Mouse (Mus musculus): ENCODE measurements around the gene Utp4. TPM values are rescaled to one million over a fixed set of nuclear protein-coding genes. Genes with fewer than 3 reads are reported as not detected.

Utp4 gene
- polyA plus RNA-seq, 1 experiment = 36.6 TPM

DNA sequence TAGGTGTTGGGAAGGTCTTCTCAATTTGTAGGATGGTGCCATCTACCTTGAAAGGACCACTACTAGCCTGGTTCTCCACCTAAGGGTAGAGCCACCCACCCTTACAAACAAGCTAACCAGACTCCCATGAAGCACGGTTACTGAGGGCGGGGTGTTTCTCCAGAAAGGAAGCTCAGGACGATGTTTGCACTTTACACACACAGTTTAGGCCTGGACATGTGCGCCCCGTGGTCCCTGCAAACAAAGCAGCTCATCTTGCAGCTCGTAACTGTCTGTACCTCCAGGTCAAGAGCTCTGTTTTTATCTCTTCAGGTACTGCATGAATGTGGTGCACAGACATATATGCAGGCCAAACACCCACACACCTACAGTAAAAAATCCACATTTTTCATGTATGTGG is 13.2 kb downstream of the Utp4 start:
- no peak for TF ChIP-seq POLR2A (IDR thresholded peaks at IDR 0.05; ENCODE audit: control insufficient read depth, extremely low read depth, insufficient read depth, low read length, poor library complexity)
- TF ChIP-seq CTCF (IDR thresholded peaks at IDR 0.05; ENCODE audit: borderline replicate concordance, control insufficient read depth, extremely low read depth, insufficient read depth, low read length, poor library complexity) = no peak
- DNase-seq = no peak
- H3K4me1 ChIP-seq (replicated peaks; ENCODE audit: control insufficient read depth, insufficient read depth, low read length) = peaks cover 4% of the 10 kb centered on the region; the same call in 1 of the 2 replicates
- no peak overlapping the region for H3K4me3 ChIP-seq (ENCODE audit: control insufficient read depth, insufficient read depth, low read length)
- WGBS = 98% methylated on average over 6 of the region's 6 CpGs
- peaks cover 45% of the 10 kb centered on the region for H3K36me3 ChIP-seq (ENCODE audit: control insufficient read depth, insufficient read depth, low read length)
- H3K27me3 ChIP-seq (ENCODE audit: control insufficient read depth, insufficient read depth, low read length) = no peaks in the 10 kb centered on the region
- no peak overlapping the region; the same call in 1 of the 2 replicates for H3K27ac ChIP-seq (ENCODE audit: control insufficient read depth, insufficient read depth, low read length)

DNA sequence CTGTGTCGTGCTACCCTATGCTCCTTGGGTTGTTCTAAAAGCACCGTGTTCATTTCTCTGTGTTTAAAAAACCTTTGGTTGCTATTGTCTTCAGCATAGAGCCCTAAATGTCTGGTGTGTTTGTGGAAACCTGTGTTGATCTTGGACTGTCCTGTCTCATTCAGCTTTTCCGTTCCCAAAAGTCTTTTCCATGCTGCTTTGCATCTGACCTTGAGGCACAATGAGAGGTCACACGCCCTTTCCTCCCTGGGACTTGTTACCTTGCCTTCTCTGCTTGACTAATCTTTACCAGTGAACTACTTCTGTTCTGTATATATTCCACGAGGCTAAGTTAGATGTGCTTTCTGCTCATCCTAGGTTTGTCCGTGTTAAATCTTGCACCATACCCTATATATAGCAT is 14.0 kb downstream of the Utp4 start:
- no peak for TF ChIP-seq CTCF (IDR thresholded peaks at IDR 0.05; ENCODE audit: borderline replicate concordance, control insufficient read depth, extremely low read depth, insufficient read depth, low read length, poor library complexity)
- no peak for TF ChIP-seq POLR2A (IDR thresholded peaks at IDR 0.05; ENCODE audit: control insufficient read depth, extremely low read depth, insufficient read depth, low read length, poor library complexity)
- H3K36me3 ChIP-seq (ENCODE audit: control insufficient read depth, insufficient read depth, low read length) = peaks cover 47% of the 10 kb centered on the region

DNA sequence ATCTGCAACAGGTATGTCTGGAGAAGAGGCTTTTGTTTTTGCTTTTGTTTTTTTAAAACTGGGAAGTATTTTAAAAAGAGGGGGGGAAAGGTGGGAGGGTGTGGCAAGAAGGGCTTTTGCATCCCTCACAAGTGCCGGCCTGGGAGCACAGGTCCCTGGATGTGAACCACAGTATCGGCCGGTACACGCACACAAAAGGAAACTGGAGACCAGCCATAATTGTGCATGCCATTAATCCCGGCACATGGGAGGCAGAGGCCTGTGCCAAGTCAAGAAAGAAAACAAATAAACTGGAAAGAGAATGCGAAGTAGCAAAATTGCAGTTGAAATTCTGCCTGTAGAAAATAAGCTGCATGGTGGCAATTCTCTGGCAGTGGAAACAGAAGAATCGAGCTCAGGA is 14.9 kb downstream of the Utp4 start:
- Histone ChIP-seq H3K27me3 (ENCODE audit: control insufficient read depth, insufficient read depth, low read length) (no peaks in the 10 kb centered on the region), H3K4me1 (replicated peaks; ENCODE audit: control insufficient read depth, insufficient read depth, low read length) (no peaks in the 10 kb centered on the region), H3K36me3 (ENCODE audit: control insufficient read depth, insufficient read depth, low read length) (peaks cover 45% of the 10 kb centered on the region), H3K27ac (ENCODE audit: control insufficient read depth, insufficient read depth, low read length) (no peak overlapping the region), H3K4me3 (ENCODE audit: control insufficient read depth, insufficient read depth, low read length) (no peak overlapping the region)
- no peak for TF ChIP-seq CTCF (IDR thresholded peaks at IDR 0.05; ENCODE audit: borderline replicate concordance, control insufficient read depth, extremely low read depth, insufficient read depth, low read length, poor library complexity)
- no peak for TF ChIP-seq POLR2A (IDR thresholded peaks at IDR 0.05; ENCODE audit: control insufficient read depth, extremely low read depth, insufficient read depth, low read length, poor library complexity)
- DNase-seq = no peak
- WGBS = 95% methylated on average over 7 of the region's 7 CpGs

More for the DNA sequence above, 14.0 kb downstream of the Utp4 start:
- Histone ChIP-seq H3K4me1 (replicated peaks; ENCODE audit: control insufficient read depth, insufficient read depth, low read length) (peaks cover under 1% of the 10 kb centered on the region; the same call in 1 of the 2 replicates), H3K4me3 (ENCODE audit: control insufficient read depth, insufficient read depth, low read length) (no peak overlapping the region), H3K27me3 (ENCODE audit: control insufficient read depth, insufficient read depth, low read length) (no peaks in the 10 kb centered on the region), H3K27ac (ENCODE audit: control insufficient read depth, insufficient read depth, low read length) (no peak overlapping the region)
- WGBS = 95% methylated on average over 6 of the region's 6 CpGs
- DNase-seq = no peak

DNA sequence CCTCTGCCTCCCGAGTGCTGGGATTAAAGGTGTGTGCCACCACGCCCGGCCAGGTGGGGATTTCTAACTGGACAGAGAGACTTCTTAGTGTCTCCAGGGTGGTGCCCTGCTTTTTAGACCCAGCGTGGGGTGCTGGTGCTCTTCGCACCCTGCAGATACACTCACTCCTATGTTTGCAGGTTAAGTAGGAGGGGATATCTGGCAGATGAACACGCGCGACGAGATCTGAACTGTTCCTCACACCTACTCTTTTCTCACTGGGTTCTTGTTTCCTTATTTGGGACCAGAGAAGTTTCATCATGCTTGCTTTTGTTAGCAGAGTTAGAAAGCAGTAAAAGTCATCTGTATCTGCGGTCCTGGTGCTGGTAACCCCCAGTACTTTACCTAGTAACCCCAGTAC is 20.2 kb downstream of the Utp4 start:
- TF ChIP-seq POLR2A (IDR thresholded peaks at IDR 0.05; ENCODE audit: control insufficient read depth, extremely low read depth, insufficient read depth, low read length, poor library complexity) (no peak), CTCF (IDR thresholded peaks at IDR 0.05; ENCODE audit: borderline replicate concordance, control insufficient read depth, extremely low read depth, insufficient read depth, low read length, poor library complexity) (no peak)
- Histone ChIP-seq H3K4me1 (replicated peaks; ENCODE audit: control insufficient read depth, insufficient read depth, low read length) (no peaks in the 10 kb centered on the region), H3K27ac (ENCODE audit: control insufficient read depth, insufficient read depth, low read length) (no peak overlapping the region), H3K36me3 (ENCODE audit: control insufficient read depth, insufficient read depth, low read length) (peaks cover 45% of the 10 kb centered on the region), H3K4me3 (ENCODE audit: control insufficient read depth, insufficient read depth, low read length) (no peak overlapping the region), H3K27me3 (ENCODE audit: control insufficient read depth, insufficient read depth, low read length) (no peaks in the 10 kb centered on the region)
- no peak for DNase-seq
- 98% methylated on average over 10 of the region's 10 CpGs for WGBS

DNA sequence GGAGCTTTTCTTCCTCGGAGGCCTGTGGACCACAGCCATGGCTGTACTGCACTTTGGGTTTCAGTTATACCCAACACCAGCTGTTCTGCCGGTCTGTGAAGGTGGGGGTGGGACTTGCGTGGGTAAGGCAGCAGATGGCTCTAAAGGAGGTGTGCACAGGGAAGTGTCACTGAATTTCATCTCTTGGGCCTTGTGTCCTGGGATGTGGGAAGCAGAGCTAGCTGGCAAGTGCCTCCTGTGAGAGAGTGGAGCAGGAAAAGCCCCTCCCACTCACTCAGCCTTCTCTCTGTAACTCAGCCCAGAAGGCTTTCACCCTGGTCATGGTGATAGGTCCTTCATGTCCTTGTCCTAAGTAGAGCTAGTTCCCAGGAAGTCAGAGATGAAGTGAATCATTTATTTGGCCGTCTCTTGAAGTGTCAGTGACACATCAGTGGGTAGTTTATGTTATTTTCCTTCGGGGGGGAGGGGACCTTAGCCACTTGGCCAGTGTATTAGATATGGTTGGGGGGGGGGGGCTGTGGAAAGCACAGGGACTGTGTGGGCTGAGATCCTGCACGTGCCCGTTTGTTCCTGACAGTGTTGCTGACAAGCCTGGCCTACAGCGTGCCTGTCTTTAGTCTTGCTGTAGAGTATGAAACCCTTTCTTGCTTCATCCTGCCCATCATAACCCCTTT is 26.4 kb downstream of the Utp4 start:
- 82% methylated on average over 8 of the region's 8 CpGs for WGBS
- no peaks in the 10 kb centered on the region for H3K27me3 ChIP-seq (ENCODE audit: control insufficient read depth, insufficient read depth, low read length)
- TF ChIP-seq POLR2A (IDR thresholded peaks at IDR 0.05; ENCODE audit: control insufficient read depth, extremely low read depth, insufficient read depth, low read length, poor library complexity) (no peak), CTCF (IDR thresholded peaks at IDR 0.05; ENCODE audit: borderline replicate concordance, control insufficient read depth, extremely low read depth, insufficient read depth, low read length, poor library complexity) (no peak)

DNA sequence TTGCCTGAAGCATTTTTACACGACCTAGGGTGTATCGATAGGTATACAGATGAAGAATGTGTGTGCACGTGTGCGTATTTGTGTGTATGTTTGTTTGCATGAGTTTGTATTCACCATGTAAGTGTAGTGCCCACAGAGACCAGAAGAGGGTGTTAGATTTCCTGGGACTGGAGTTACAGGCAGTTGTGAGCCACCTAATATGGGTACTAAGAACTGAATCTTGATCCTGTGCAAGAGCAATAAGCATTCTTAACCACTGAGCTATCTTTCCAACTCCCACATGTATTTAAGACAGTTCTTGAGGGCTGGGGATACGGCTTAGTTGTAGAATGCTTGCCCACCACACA is 26.9 kb downstream of the Utp4 start:
- no peaks in the 10 kb centered on the region for H3K27me3 ChIP-seq (ENCODE audit: control insufficient read depth, insufficient read depth, low read length)
- TF ChIP-seq POLR2A (IDR thresholded peaks at IDR 0.05; ENCODE audit: control insufficient read depth, extremely low read depth, insufficient read depth, low read length, poor library complexity) = no peak
- no peak for TF ChIP-seq CTCF (IDR thresholded peaks at IDR 0.05; ENCODE audit: borderline replicate concordance, control insufficient read depth, extremely low read depth, insufficient read depth, low read length, poor library complexity)
- H3K27ac ChIP-seq (ENCODE audit: control insufficient read depth, insufficient read depth, low read length) = no peak overlapping the region
- no peak overlapping the region for H3K4me3 ChIP-seq (ENCODE audit: control insufficient read depth, insufficient read depth, low read length)
- no peak for DNase-seq
- H3K36me3 ChIP-seq (ENCODE audit: control insufficient read depth, insufficient read depth, low read length) = peaks cover 45% of the 10 kb centered on the region
- H3K4me1 ChIP-seq (replicated peaks; ENCODE audit: control insufficient read depth, insufficient read depth, low read length) = no peaks in the 10 kb centered on the region
- WGBS = 98% methylated on average over 5 of the region's 5 CpGs

More for the DNA sequence above, 26.4 kb downstream of the Utp4 start:
- Histone ChIP-seq H3K27ac (ENCODE audit: control insufficient read depth, insufficient read depth, low read length) (no peak overlapping the region), H3K36me3 (ENCODE audit: control insufficient read depth, insufficient read depth, low read length) (peaks cover 50% of the 10 kb centered on the region), H3K4me3 (ENCODE audit: control insufficient read depth, insufficient read depth, low read length) (no peak overlapping the region), H3K4me1 (replicated peaks; ENCODE audit: control insufficient read depth, insufficient read depth, low read length) (no peaks in the 10 kb centered on the region)
- no peak for DNase-seq
